Comparison of ENCODE assay signal across 31 mouse cellular contexts in the genomic region with DNA sequence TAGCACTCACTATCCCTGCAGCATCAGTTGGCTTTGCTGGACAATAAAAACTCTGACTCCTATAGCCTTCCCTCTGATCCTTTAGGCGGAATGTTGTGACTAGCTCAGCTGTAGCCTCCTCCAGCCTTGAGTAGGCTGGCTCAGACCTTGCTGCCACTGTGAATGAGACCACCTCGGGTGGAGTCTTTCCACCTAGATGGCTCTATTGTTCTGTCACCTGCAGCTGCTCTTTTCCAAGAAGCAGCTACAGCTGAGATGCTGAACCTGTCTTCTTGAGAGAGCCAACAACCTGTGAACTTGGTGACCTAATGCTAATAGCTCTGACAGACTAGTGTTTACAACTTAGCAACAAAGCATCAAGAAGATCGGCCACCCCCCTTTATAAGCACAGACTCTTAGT. TPM values are rescaled to one million over a fixed set of nuclear protein-coding genes. Genes with fewer than 3 reads are reported as not detected.
"Had no signal": no experiment of that assay in that cellular context is flagged by ENCODE, and none has a peak within 500 bp of the region (broad histone marks: within the 10 kb centered on the region; RNA-seq: fewer than 3 reads in every experiment).

No protein-coding gene starts in this region.

RNA-seq across cellular contexts. Expression of gene Aurkc, which starts 3.8 kb away (rescaled TPM):
- total RNA-seq: common myeloid progenitor, adult 5-6 weeks; forebrain, postnatal 0 days; gastrocnemius, adult 18-20 months; gastrocnemius, adult 2 months; gastrocnemius, adult 8-10 months; gastrocnemius, postnatal 10 days; gastrocnemius, postnatal 14 days; gastrocnemius, postnatal 25 days; gastrocnemius, postnatal 36 days; gastrocnemius, postnatal 4 days; granulocyte monocyte progenitor cell, adult 5-6 weeks; heart, adult 18-20 months; heart, adult 2 months had no signal
- polyA plus RNA-seq: embryonic facial prominence, embryonic 10.5 days; embryonic facial prominence, embryonic 11.5 days; embryonic facial prominence, embryonic 12.5 days; embryonic facial prominence, embryonic 13.5 days; embryonic facial prominence, embryonic 14.5 days; embryonic facial prominence, embryonic 15.5 days; erythroblast, embryonic 14.5 days; forebrain, embryonic 10.5 days; forebrain, embryonic 11.5 days; forebrain, embryonic 12.5 days; forebrain, embryonic 13.5 days; forebrain, embryonic 14.5 days; forebrain, embryonic 15.5 days; forebrain, embryonic 16.5 days; forebrain, postnatal 0 days; gonadal fat pad, adult 2 months; heart, adult 2 months; heart, embryonic 10.5 days; heart, embryonic 11.5 days; heart, embryonic 12.5 days had no signal
